Mouse (Mus musculus): ENCODE data around the gene Ankrd28. TPM values are rescaled to one million over a fixed set of nuclear protein-coding genes. Genes with fewer than 3 reads are reported as not detected.

The Ankrd28 gene
- polyA plus RNA-seq, 1 experiment from 2014 or later = 9.4 TPM

DNA sequence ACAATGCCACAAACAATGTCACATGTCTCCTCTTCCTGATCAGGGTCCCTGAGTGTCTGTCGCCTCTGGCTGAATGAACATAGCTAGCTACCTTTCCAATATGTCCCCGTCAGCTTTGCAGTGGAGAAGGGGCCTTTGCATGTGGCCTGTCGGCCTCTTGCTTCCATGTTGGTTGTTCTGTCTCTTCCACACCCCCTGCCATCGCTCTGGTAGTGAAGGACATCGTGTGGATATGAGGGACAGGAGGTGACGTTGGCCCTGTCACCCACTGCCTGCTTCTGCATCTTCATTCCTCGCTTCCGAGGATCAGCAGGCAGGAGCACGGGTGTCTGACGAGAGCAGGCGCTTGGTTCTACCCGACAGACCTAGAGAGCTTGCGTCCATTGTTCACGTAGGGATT is 175.0 kb downstream of the Ankrd28 start:
- Histone ChIP-seq H3K4me3 (ENCODE audit: low read depth, low read length) (no peak overlapping the region), H3K27ac (ENCODE audit: low read length) (no peak overlapping the region), H3K9me3 (replicated peaks; ENCODE audit: control insufficient read depth, low read length, poor library complexity, severe bottlenecking) (no peaks in the 10 kb centered on the region), H3K9ac (ENCODE audit: low read depth, low read length) (no peak overlapping the region), H3K27me3 (ENCODE audit: control insufficient read depth, insufficient read depth, low read depth, low read length) (no peaks in the 10 kb centered on the region), H3K4me2 (ENCODE audit: low read length) (no peak overlapping the region), H3K36me3 (ENCODE audit: control insufficient read depth, insufficient read depth, low read length) (no peaks in the 10 kb centered on the region), H3K4me1 (ENCODE audit: control insufficient read depth, insufficient read depth, low read length) (no peaks in the 10 kb centered on the region)
- WGBS = 71% methylated on average over 14 of the region's 14 CpGs
- no peak for ATAC-seq

DNA sequence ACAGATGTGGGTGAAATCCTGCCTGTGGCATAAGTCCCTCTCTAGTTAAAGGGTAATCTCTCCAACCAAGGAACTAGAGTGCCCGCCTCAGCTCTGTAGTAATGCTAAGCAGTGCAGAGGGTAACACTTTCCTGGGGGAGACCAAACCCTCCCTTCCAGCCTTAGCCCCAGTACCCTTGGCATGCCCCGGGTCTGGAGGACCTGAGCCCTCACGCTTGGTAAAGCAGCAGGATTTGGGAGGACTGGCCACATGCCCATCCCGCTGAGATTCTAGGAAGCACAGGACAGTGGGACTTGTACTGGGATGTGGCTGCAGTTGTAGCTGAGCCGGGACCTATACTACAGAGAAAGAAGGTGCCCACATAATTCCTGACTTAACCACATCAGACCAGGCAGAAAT is 175.6 kb downstream of the Ankrd28 start:
- H3K4me3 ChIP-seq (ENCODE audit: low read depth, low read length) = no peak overlapping the region
- no peak overlapping the region for H3K27ac ChIP-seq (ENCODE audit: low read length)
- no peaks in the 10 kb centered on the region for H3K27me3 ChIP-seq (ENCODE audit: control insufficient read depth, insufficient read depth, low read depth, low read length)
- ATAC-seq = no peak
- H3K4me1 ChIP-seq (ENCODE audit: control insufficient read depth, insufficient read depth, low read length) = no peaks in the 10 kb centered on the region
- no peak overlapping the region for H3K4me2 ChIP-seq (ENCODE audit: low read length)
- no peaks in the 10 kb centered on the region for H3K36me3 ChIP-seq (ENCODE audit: control insufficient read depth, insufficient read depth, low read length)
- H3K9ac ChIP-seq (ENCODE audit: low read depth, low read length) = no peak overlapping the region
- 84% methylated on average over 5 of the region's 5 CpGs for WGBS
- no peaks in the 10 kb centered on the region for H3K9me3 ChIP-seq (replicated peaks; ENCODE audit: control insufficient read depth, low read length, poor library complexity, severe bottlenecking)

DNA sequence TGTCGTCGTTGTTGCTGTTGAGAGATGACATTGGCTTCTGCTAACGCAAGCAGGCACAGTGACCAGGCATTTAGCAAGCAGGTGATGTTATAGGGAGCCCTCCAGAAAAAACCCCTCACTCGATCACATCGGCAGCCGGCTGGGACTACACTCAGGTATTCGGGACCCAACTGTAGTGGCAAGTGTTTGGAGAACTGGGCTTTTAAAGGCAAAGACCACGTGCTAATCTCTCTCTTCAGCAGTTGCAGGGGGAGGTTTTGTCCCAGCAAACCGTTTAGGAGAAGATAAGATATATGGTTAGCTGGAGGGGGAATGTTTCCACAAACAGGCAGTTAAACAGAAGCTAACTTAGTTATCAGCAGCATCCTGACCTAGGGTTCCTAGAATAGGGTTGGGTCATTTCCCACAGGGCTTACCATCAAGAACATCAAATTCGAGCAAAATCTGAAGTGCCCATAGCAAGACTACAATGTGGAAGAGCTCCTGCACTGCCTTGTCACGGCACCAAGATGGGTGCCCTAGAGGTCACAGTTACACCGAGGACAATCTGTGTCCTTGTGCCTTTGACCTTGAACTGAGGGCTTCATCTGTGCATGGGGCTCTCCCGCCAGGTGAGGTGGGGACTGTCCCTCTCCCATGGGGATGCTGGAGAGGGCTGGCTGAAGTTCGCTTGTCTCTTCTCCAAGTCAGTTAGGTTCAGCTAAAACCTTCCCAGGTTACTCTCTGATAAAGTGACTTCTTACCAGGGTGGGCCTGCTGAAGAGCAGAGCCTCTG is 177.2 kb downstream of the Ankrd28 start:
- 86% methylated on average over 14 of the region's 14 CpGs for WGBS
- H3K4me3 ChIP-seq (ENCODE audit: low read depth, low read length) = no peak overlapping the region
- H3K9me3 ChIP-seq (replicated peaks; ENCODE audit: control insufficient read depth, low read length, poor library complexity, severe bottlenecking) = no peaks in the 10 kb centered on the region
- no peak for ATAC-seq
- H3K9ac ChIP-seq (ENCODE audit: low read depth, low read length) = no peak overlapping the region
- H3K36me3 ChIP-seq (ENCODE audit: control insufficient read depth, insufficient read depth, low read length) = no peaks in the 10 kb centered on the region
- no peaks in the 10 kb centered on the region for H3K4me1 ChIP-seq (ENCODE audit: control insufficient read depth, insufficient read depth, low read length)
- H3K27ac ChIP-seq (ENCODE audit: low read length) = no peak overlapping the region
- H3K27me3 ChIP-seq (ENCODE audit: control insufficient read depth, insufficient read depth, low read depth, low read length) = no peaks in the 10 kb centered on the region
- H3K4me2 ChIP-seq (ENCODE audit: low read length) = no peak overlapping the region

- no peaks in the 10 kb centered on the region for H3K36me3 ChIP-seq (ENCODE audit: control insufficient read depth, insufficient read depth, low read length)
- no peak for ATAC-seq
- H3K4me3 ChIP-seq (ENCODE audit: low read depth, low read length) = no peak overlapping the region
- no peaks in the 10 kb centered on the region for H3K9me3 ChIP-seq (replicated peaks; ENCODE audit: control insufficient read depth, low read length, poor library complexity, severe bottlenecking)
- H3K27ac ChIP-seq (ENCODE audit: low read length) = no peak overlapping the region
- no peaks in the 10 kb centered on the region for H3K27me3 ChIP-seq (ENCODE audit: control insufficient read depth, insufficient read depth, low read depth, low read length)
- no peaks in the 10 kb centered on the region for H3K4me1 ChIP-seq (ENCODE audit: control insufficient read depth, insufficient read depth, low read length)
- no peak overlapping the region for H3K4me2 ChIP-seq (ENCODE audit: low read length)
- no peak overlapping the region for H3K9ac ChIP-seq (ENCODE audit: low read depth, low read length)
- WGBS = 92% methylated on average over 1 of the region's 1 CpGs
These were observed 177.8 kb downstream of the Ankrd28 start for GRCm38 (mm10) chr14:31652624-31653023.

DNA sequence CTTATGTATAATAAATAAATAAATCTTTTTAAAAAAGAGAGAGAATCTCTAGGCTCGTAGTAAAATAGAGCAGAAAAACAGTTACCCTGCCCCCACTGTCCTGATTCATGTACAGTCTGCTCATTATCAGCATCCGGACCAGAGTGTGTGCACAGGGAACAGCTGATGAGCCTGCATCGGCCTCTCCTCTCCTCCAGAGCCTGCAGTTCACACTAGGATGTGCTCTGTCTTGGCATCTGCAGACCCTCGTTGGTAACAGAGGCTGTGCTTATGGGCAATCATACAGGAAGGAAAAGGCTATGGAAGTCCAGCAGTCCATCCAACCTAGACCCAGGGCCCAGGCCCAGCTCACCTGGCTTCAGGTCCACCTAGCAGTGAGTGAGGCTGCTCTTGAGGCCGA is 178.3 kb downstream of the Ankrd28 start:
- no peak overlapping the region for H3K9ac ChIP-seq (ENCODE audit: low read depth, low read length)
- H3K4me3 ChIP-seq (ENCODE audit: low read depth, low read length) = no peak overlapping the region
- ATAC-seq = no peak
- H3K4me1 ChIP-seq (ENCODE audit: control insufficient read depth, insufficient read depth, low read length) = no peaks in the 10 kb centered on the region
- H3K9me3 ChIP-seq (replicated peaks; ENCODE audit: control insufficient read depth, low read length, poor library complexity, severe bottlenecking) = no peaks in the 10 kb centered on the region
- no peaks in the 10 kb centered on the region for H3K27me3 ChIP-seq (ENCODE audit: control insufficient read depth, insufficient read depth, low read depth, low read length)
- H3K4me2 ChIP-seq (ENCODE audit: low read length) = no peak overlapping the region
- H3K27ac ChIP-seq (ENCODE audit: low read length) = no peak overlapping the region
- 78% methylated on average over 5 of the region's 5 CpGs for WGBS
- no peaks in the 10 kb centered on the region for H3K36me3 ChIP-seq (ENCODE audit: control insufficient read depth, insufficient read depth, low read length)

DNA sequence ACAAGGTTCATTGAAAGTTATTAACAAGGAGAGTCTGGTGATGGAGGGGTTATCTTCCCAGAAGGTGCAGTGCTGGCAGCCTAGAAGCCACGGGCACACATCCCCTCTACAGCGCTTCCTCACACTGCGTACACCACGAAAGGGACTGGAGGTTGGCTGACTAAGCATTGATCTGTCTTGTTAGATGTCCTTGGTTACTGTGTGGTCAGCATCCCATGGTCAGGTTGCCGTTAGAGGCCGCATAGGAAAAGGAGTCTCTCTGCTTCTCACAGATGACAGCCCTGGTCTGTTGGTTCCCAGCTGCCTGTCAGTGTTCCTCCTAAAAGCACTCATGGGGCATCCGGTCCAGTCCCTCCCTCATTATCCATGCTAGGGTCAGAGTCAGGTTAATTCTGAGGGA is 179.2 kb downstream of the Ankrd28 start:
- ATAC-seq = no peak
- no peak overlapping the region for H3K4me2 ChIP-seq (ENCODE audit: low read length)
- H3K4me1 ChIP-seq (ENCODE audit: control insufficient read depth, insufficient read depth, low read length) = no peaks in the 10 kb centered on the region
- no peak overlapping the region for H3K27ac ChIP-seq (ENCODE audit: low read length)
- H3K4me3 ChIP-seq (ENCODE audit: low read depth, low read length) = no peak overlapping the region
- no peak overlapping the region for H3K9ac ChIP-seq (ENCODE audit: low read depth, low read length)
- 92% methylated on average over 7 of the region's 7 CpGs for WGBS
- no peaks in the 10 kb centered on the region for H3K27me3 ChIP-seq (ENCODE audit: control insufficient read depth, insufficient read depth, low read depth, low read length)
- no peaks in the 10 kb centered on the region for H3K36me3 ChIP-seq (ENCODE audit: control insufficient read depth, insufficient read depth, low read length)
- H3K9me3 ChIP-seq (replicated peaks; ENCODE audit: control insufficient read depth, low read length, poor library complexity, severe bottlenecking) = no peaks in the 10 kb centered on the region

GRCm38 (mm10) chr14:31650347-31650746 is 180.1 kb downstream of the Ankrd28 start:
- no peak overlapping the region for H3K27ac ChIP-seq (ENCODE audit: low read length)
- H3K4me2 ChIP-seq (ENCODE audit: low read length) = no peak overlapping the region
- no peak overlapping the region for H3K4me3 ChIP-seq (ENCODE audit: low read depth, low read length)
- no peak for ATAC-seq
- H3K27me3 ChIP-seq (ENCODE audit: control insufficient read depth, insufficient read depth, low read depth, low read length) = no peaks in the 10 kb centered on the region
- H3K36me3 ChIP-seq (ENCODE audit: control insufficient read depth, insufficient read depth, low read length) = no peaks in the 10 kb centered on the region
- WGBS = 98% methylated on average over 3 of the region's 3 CpGs
- H3K9ac ChIP-seq (ENCODE audit: low read depth, low read length) = no peak overlapping the region
- H3K9me3 ChIP-seq (replicated peaks; ENCODE audit: control insufficient read depth, low read length, poor library complexity, severe bottlenecking) = no peaks in the 10 kb centered on the region
- H3K4me1 ChIP-seq (ENCODE audit: control insufficient read depth, insufficient read depth, low read length) = no peaks in the 10 kb centered on the region

Other genes starting within 250 kb of the Ankrd28 start
- not detected in 2 replicates for gene Colq, start 239.3 kb downstream of the Ankrd28 start, polyA plus RNA-seq (2015; fragmentation: Nextera tagmentation; extraction: Ambion mirVana)
- gene Gm49387, start 189.8 kb downstream of the Ankrd28 start, polyA plus RNA-seq (2015; fragmentation: Nextera tagmentation; extraction: Ambion mirVana) = not detected in 2 replicates
- gene Btd, start 189.6 kb downstream of the Ankrd28 start, polyA plus RNA-seq (2015; fragmentation: Nextera tagmentation; extraction: Ambion mirVana) = 15.0 and 17.2 TPM in 2 replicates
- 8.6 and 10.6 TPM in 2 replicates for gene Hacl1, start 189.4 kb downstream of the Ankrd28 start, polyA plus RNA-seq (2015; fragmentation: Nextera tagmentation; extraction: Ambion mirVana)
- gene Galnt15, start 198.3 kb upstream of the Ankrd28 start, polyA plus RNA-seq (2015; fragmentation: Nextera tagmentation; extraction: Ambion mirVana) = 0.45 and 0.52 TPM in 2 replicates